Mouse (Mus musculus) heart, postnatal 0 days (tissue): Measurements from ENCODE around the gene Armh3.

Source experiments
- CTCF ChIP-seq: IDR thresholded peaks from 2 replicates; pipeline ENCODE4 v1.5.1; 2016; ENCODE audit warnings: antibody characterized with exemption, control low read depth, low read depth
- EP300 ChIP-seq: IDR thresholded peaks from 2 replicates; pipeline ENCODE4 v1.6.1; 2016; ENCODE audit warnings: antibody characterized with exemption, low read depth

- TF ChIP-seq EP300 (no peak), CTCF (no peak)
Measured at GRCm38 (mm10) chr19:45835490-45835889, 162.8 kb downstream of the Armh3 start.
